10 mouse cellular contexts compared by ENCODE assay signal in the genomic region with DNA sequence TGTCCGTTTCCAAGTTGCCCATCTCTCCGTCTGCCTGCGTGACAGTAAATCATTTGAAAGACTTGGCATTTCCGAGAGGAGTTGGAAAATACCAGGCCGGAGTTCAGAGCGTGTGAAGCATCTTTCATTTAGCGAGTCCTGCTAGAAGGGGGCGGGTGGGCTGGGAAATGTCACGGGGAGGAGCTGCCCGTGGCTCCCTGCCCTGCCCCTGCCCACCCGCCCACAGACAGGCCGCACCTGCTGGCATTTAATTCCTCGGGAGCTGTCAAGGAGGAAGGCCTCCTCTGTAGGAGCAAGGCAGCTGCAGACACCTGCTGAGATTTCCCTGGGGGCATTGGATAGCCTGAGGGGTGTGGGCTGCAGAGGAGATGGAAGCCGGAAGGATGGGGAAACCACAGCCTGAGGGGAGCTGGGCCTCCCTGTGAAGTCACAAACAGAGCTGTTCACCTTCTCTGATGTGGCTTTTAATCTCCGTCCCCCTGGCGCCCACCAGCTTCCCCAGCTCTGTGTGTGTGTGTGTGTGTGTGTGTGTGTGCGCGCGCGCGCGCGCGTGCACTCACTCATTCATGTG.
DNase-seq lines count a peak whose midpoint lies in the region; ATAC-seq lines count a peak whose summit lies in the region.
"Had no signal": no experiment of that assay in that cellular context is flagged by ENCODE, and none has a peak within 500 bp of the region (broad histone marks: within the 10 kb centered on the region; RNA-seq: fewer than 3 reads in every experiment).

No protein-coding gene starts in this region.

- H3K9me3 ChIP-seq in kidney, embryonic 16.5 days (ENCODE audit: low read length): no peaks in the 10 kb centered on the region
- H3K9me3 ChIP-seq: limb, embryonic 12.5 days had no signal

- no peak overlapping the region for H3K4me3 ChIP-seq in kidney, embryonic 16.5 days (ENCODE audit: low read length)
- H3K4me3 ChIP-seq: limb, embryonic 12.5 days had no signal

- H3K4me2 ChIP-seq in kidney, embryonic 16.5 days (replicated peaks; ENCODE audit: low read depth, low read length): peak overlapping the region; percentile 11; the same call in 1 of the 2 replicates
- H3K4me2 ChIP-seq: limb, embryonic 12.5 days had no signal

- H3K27me3 ChIP-seq in kidney, embryonic 16.5 days (ENCODE audit: insufficient read depth, low read length): no peaks in the 10 kb centered on the region

- DNase-seq in kidney, adult 8-10 months: no peak
- DNase-seq in ZHBTc4 (ENCODE audit: low read depth, low spot score): peak; percentile 91
- peak; percentile 27 for DNase-seq in neural tube, embryonic 10.5 days (ENCODE audit: extremely low spot score, low spot score)
- no peak for DNase-seq in right cerebral cortex, postnatal 14 days
- DNase-seq in adrenal gland, postnatal 4 days (ENCODE audit: low spot score in 2 of 2): no peak
- DNase-seq: right cerebral cortex, postnatal 4 days had no signal

- H3K9ac ChIP-seq in kidney, embryonic 16.5 days (replicated peaks; ENCODE audit: low read length): 0 out of 2 replicates have a peak overlapping the region, but pooled peaks have one; percentile 2
- H3K9ac ChIP-seq: limb, embryonic 12.5 days had no signal

- H3K36me3 ChIP-seq in kidney, embryonic 16.5 days (ENCODE audit: insufficient read depth, low read length): no peaks in the 10 kb centered on the region
- H3K36me3 ChIP-seq: limb, embryonic 12.5 days had no signal

- peak; percentile 60 for ATAC-seq in kidney, embryonic 16.5 days (ENCODE audit: low FRiP score, low TSS enrichment)
- peak; percentile 51 to 68 for ATAC-seq in hematopoietic stem cell, adult 5-6 weeks (replicated peaks in 1 of 2; ENCODE audit: insufficient read depth in 1 of 2, low FRiP score in 2 of 2, low TSS enrichment in 1 of 2, low read depth in 1 of 2, poor library complexity in 2 of 2, severe bottlenecking in 2 of 2)
- no peak for ATAC-seq in megakaryocyte, adult 5-6 weeks (ENCODE audit: poor library complexity, severe bottlenecking)

- 36% methylated on average over 24 of the region's 24 CpGs for WGBS in kidney, embryonic 16.5 days

- 0 out of 2 replicates have a peak overlapping the region, but pooled peaks have one; percentile 20 for H3K27ac ChIP-seq in kidney, embryonic 16.5 days (ENCODE audit: low read length)
- H3K27ac ChIP-seq: limb, embryonic 12.5 days had no signal

- peaks cover 9% of the 10 kb centered on the region for H3K4me1 ChIP-seq in kidney, embryonic 16.5 days (ENCODE audit: insufficient read depth, low read length)

Comparison
In these comparisons a context has a peak if more than half of its experiments do, and no peak if none do; other contexts are left out.
1. DNase-seq: peak in ZHBTc4 (single experiment) and neural tube, embryonic 10.5 days (single experiment); none in kidney, adult 8-10 months (0 of 2), right cerebral cortex, postnatal 14 days (single experiment) and adrenal gland, postnatal 4 days (0 of 2).